Mouse (Mus musculus) limb, embryonic 11.5 days (tissue): ENCODE data around the gene Hoxa1. TPM values are rescaled to one million over a fixed set of nuclear protein-coding genes. Genes with fewer than 3 reads are reported as not detected.

Experiments
- ATAC-seq: fragments of 200-750 bp; cut with Nextera tagmentation; 2 replicates; pipeline ENCODE4 v1.8.0; 2017; ENCODE audit warnings: low read depth; ENCODE audit not compliant: insufficient number of reproducible peaks, low FRiP score, low TSS enrichment
- DNase-seq: peaks from one replicate; pipeline ENCODE4 v3.0.0-alpha.2; 2015; ENCODE audit warnings: low spot score
- H3K27ac ChIP-seq: fragments of 300-500 bp; sonication (generic); replicated peaks from 2 replicates; pipeline ENCODE4 v1.5.1; 2014; ENCODE audit warnings: low read depth, mild to moderate bottlenecking, low read length
- H3K27me3 ChIP-seq: fragments of 300-500 bp; sonication (generic); 2 replicates; pipeline ENCODE4 v1.6.1; 2014; ENCODE audit warnings: mild to moderate bottlenecking, low read length, mixed read lengths; ENCODE audit not compliant: control insufficient read depth, insufficient read depth
- H3K36me3 ChIP-seq: fragments of 300-500 bp; sonication (generic); 2 replicates; pipeline ENCODE4 v1.6.1; 2014; ENCODE audit warnings: mild to moderate bottlenecking, low read length, moderate library complexity, mixed read lengths; ENCODE audit not compliant: control insufficient read depth, insufficient read depth
- H3K4me1 ChIP-seq: fragments of 300-500 bp; sonication (generic); 2 replicates; pipeline ENCODE4 v1.6.1; 2014; ENCODE audit warnings: low read length, mixed read lengths; ENCODE audit not compliant: control insufficient read depth, insufficient read depth
- H3K4me2 ChIP-seq: fragments of 300-500 bp; sonication (generic); 2 replicates; pipeline ENCODE4 v1.6.1; 2014; ENCODE audit warnings: low read depth, mild to moderate bottlenecking, moderate library complexity; ENCODE audit not compliant: severe bottlenecking
- H3K4me3 ChIP-seq: fragments of 300-500 bp; sonication (generic); 2 replicates; pipeline ENCODE4 v1.5.1; 2014; ENCODE audit warnings: low read depth, low read length
- H3K9ac ChIP-seq: fragments of 300-500 bp; sonication (generic); 2 replicates; pipeline ENCODE4 v1.6.1; 2014; ENCODE audit warnings: mild to moderate bottlenecking, low read length
- H3K9me3 ChIP-seq: fragments of 300-500 bp; sonication (generic); 2 replicates; pipeline ENCODE4 v1.6.1; 2016; ENCODE audit warnings: low read length; ENCODE audit not compliant: control insufficient read depth
- WGBS: fragments of 180-500 bp; shearing (Covaris S2); extraction: QIAGEN DNeasy Blood & Tissue Kit; methylation state at CpG from one replicate; pipeline ENCODE4 v1.1.7; 2014; 5-methylcytosine and 5-hydroxymethylcytosine counted together
- polyA plus RNA-seq: library from polyadenylated mRNA; unstranded; fragments of >200 nt; fragmentation: Nextera tagmentation; extraction: Ambion mirVana; gene quantifications from 2 replicates; pipeline ENCODE4 v1.2.1, GENCODE M21; 2014

Gene Hoxa1
- polyA plus RNA-seq, 1 experiment from 2014 or later = 1.1 TPM

GRCm38 (mm10) chr6:52166431-52167077 is 8.4 kb upstream of the Hoxa1 start:
- Histone ChIP-seq H3K4me1 (peaks cover 57% of the 10 kb centered on the region), H3K27me3 (peaks cover 29% of the 10 kb centered on the region), H3K27ac (no peak overlapping the region), H3K36me3 (peaks cover 2% of the 10 kb centered on the region; the same call in 1 of the 2 replicates), H3K4me3 (no peak overlapping the region), H3K4me2 (peak overlapping the region; percentile 7; the same call in 1 of the 2 replicates), H3K9me3 (no peaks in the 10 kb centered on the region), H3K9ac (peak overlapping the region; percentile 14; the same call in 1 of the 2 replicates)
- DNase-seq (peak; percentile 50), ATAC-seq (no peak)
- 1% methylated on average over 4 of the region's 4 CpGs for WGBS

- ATAC-seq (no peak), DNase-seq (peak; percentile 69)
- Histone ChIP-seq H3K4me3 (0 out of 2 replicates have a peak overlapping the region, but pooled peaks have one; percentile 26), H3K9me3 (no peaks in the 10 kb centered on the region), H3K4me1 (peaks cover 54% of the 10 kb centered on the region), H3K27ac (no peak overlapping the region), H3K4me2 (peak overlapping the region; percentile 69), H3K27me3 (peaks cover 22% of the 10 kb centered on the region), H3K36me3 (peaks cover 2% of the 10 kb centered on the region; the same call in 1 of the 2 replicates), H3K9ac (peak overlapping the region; percentile 49; the same call in 1 of the 2 replicates)
- 2% methylated on average over 28 of the region's 28 CpGs for WGBS
Observed at GRCm38 (mm10) chr6:52165441-52166370, 7.6 kb upstream of the Hoxa1 start.

- peak within 1 kb of the TSS; percentile 26 for H3K4me3 ChIP-seq
- ATAC-seq (no peak), DNase-seq (peak; percentile 76)
- no peaks in the 10 kb centered on the region for H3K36me3 ChIP-seq
- peak within 1 kb of the TSS; percentile 69 for H3K4me2 ChIP-seq
- H3K9ac ChIP-seq = peak within 1 kb of the TSS; percentile 63
- H3K27me3 ChIP-seq = peaks cover 15% of the 10 kb centered on the region
- H3K4me1 ChIP-seq = peaks cover 54% of the 10 kb centered on the region
- under 1% methylated on average over 25 of the region's 25 CpGs for WGBS
- no peak within 1 kb of the TSS for H3K27ac ChIP-seq
- H3K9me3 ChIP-seq = no peaks in the 10 kb centered on the region
Observed at GRCm38 (mm10) chr6:52164626-52165440, 6.7 kb upstream of the Hoxa1 start, which contains the start of gene Hoxa2. TSS of gene Hoxa2 (minus strand) at chr6:52164831.

- Histone ChIP-seq H3K4me1 (peaks cover 59% of the 10 kb centered on the region), H3K4me3 (peak overlapping the region; percentile 26), H3K4me2 (peak overlapping the region; percentile 69), H3K9ac (peak overlapping the region; percentile 63), H3K36me3 (no peaks in the 10 kb centered on the region), H3K27me3 (peaks cover 17% of the 10 kb centered on the region), H3K9me3 (no peaks in the 10 kb centered on the region), H3K27ac (no peak overlapping the region)
- DNase-seq = peak; percentile 73
- under 1% methylated on average over 38 of the region's 39 CpGs for WGBS
- ATAC-seq = no peak
Observed at GRCm38 (mm10) chr6:52164051-52164625, 6.0 kb upstream of the Hoxa1 start.

GRCm38 (mm10) chr6:52163366-52164031 is 5.4 kb upstream of the Hoxa1 start:
- DNase-seq (peak; percentile 78), ATAC-seq (no peak)
- 3% methylated on average over 17 of the region's 17 CpGs for WGBS
- H3K4me2 ChIP-seq = peak overlapping the region; percentile 69
- H3K27ac ChIP-seq = no peak overlapping the region
- peak overlapping the region; percentile 26 for H3K4me3 ChIP-seq
- no peaks in the 10 kb centered on the region for H3K36me3 ChIP-seq
- H3K4me1 ChIP-seq = peaks cover 62% of the 10 kb centered on the region
- peaks cover 18% of the 10 kb centered on the region for H3K27me3 ChIP-seq
- peak overlapping the region; percentile 3; the same call in 1 of the 2 replicates for H3K9ac ChIP-seq
- H3K9me3 ChIP-seq = no peaks in the 10 kb centered on the region

- peaks cover 18% of the 10 kb centered on the region for H3K27me3 ChIP-seq
- peak; percentile 48 for DNase-seq
- 7% methylated on average over 14 of the region's 14 CpGs for WGBS
Observed at GRCm38 (mm10) chr6:52162611-52163365, 4.7 kb upstream of the Hoxa1 start.

GRCm38 (mm10) chr6:52162093-52162380 is 3.9 kb upstream of the Hoxa1 start:
- no peak for ATAC-seq

More at GRCm38 (mm10) chr6:52162611-52163365, 4.7 kb upstream of the Hoxa1 start:
- H3K4me1 ChIP-seq = peaks cover 59% of the 10 kb centered on the region
- no peaks in the 10 kb centered on the region for H3K9me3 ChIP-seq
- peak overlapping the region; percentile 23; the same call in 1 of the 2 replicates for H3K9ac ChIP-seq
- no peak overlapping the region for H3K27ac ChIP-seq
- no peak for ATAC-seq
- peak overlapping the region; percentile 69 for H3K4me2 ChIP-seq
- peak overlapping the region; percentile 26 for H3K4me3 ChIP-seq
- no peaks in the 10 kb centered on the region for H3K36me3 ChIP-seq

More at GRCm38 (mm10) chr6:52162093-52162380, 3.9 kb upstream of the Hoxa1 start:
- WGBS = 15% methylated on average over 1 of the region's 1 CpGs
- no peak overlapping the region for H3K4me2 ChIP-seq
- no peak for DNase-seq
- H3K9ac ChIP-seq = no peak overlapping the region
- no peaks in the 10 kb centered on the region for H3K36me3 ChIP-seq
- no peaks in the 10 kb centered on the region for H3K9me3 ChIP-seq
- peaks cover 21% of the 10 kb centered on the region for H3K27me3 ChIP-seq
- peaks cover 58% of the 10 kb centered on the region for H3K4me1 ChIP-seq
- H3K27ac ChIP-seq = no peak overlapping the region
- H3K4me3 ChIP-seq = no peak overlapping the region
